Mouse (Mus musculus): ENCODE measurements around the gene Armh3. TPM values are rescaled to one million over a fixed set of nuclear protein-coding genes. Genes with fewer than 3 reads are reported as not detected.
"Not testable (repeated sequence)": the region's sequence is repeated elsewhere in the genome, so short reads cannot be mapped to it uniquely, and the experiment has no call there.

The Armh3 gene
- total RNA-seq, 2 experiments from 2014 or later, result 19.9 to 20.3 TPM

GRCm38 (mm10) chr19:45833665-45834064, 164.6 kb downstream of the Armh3 start:
- no peak for DNase-seq (ENCODE audit: extremely low spot score in 1 of 2, low spot score in 1 of 2)

GRCm38 (mm10) chr19:45830679-45831078, 167.6 kb downstream of the Armh3 start:
- no peak for DNase-seq (ENCODE audit: extremely low spot score in 1 of 2, low spot score in 1 of 2)

- DNase-seq (ENCODE audit: extremely low spot score in 1 of 2, low spot score in 1 of 2), result no peak
Measured at GRCm38 (mm10) chr19:45827736-45828135, 170.6 kb downstream of the Armh3 start.

GRCm38 (mm10) chr19:45827125-45827524, 171.2 kb downstream of the Armh3 start:
- DNase-seq (ENCODE audit: extremely low spot score in 1 of 2, low spot score in 1 of 2), result no peak

- no peak for DNase-seq (ENCODE audit: extremely low spot score in 1 of 2, low spot score in 1 of 2)
Measured at GRCm38 (mm10) chr19:45826146-45826545, 172.1 kb downstream of the Armh3 start.

- DNase-seq (ENCODE audit: extremely low spot score in 1 of 2, low spot score in 1 of 2), result no peak
Measured at GRCm38 (mm10) chr19:45821832-45822231, 176.5 kb downstream of the Armh3 start.

GRCm38 (mm10) chr19:45817816-45818490, 180.3 kb downstream of the Armh3 start:
- DNase-seq (ENCODE audit: extremely low spot score in 1 of 2, low spot score in 1 of 2), result no peak

- no peak for DNase-seq (ENCODE audit: extremely low spot score in 1 of 2, low spot score in 1 of 2)
Measured at GRCm38 (mm10) chr19:45816727-45817126, 181.6 kb downstream of the Armh3 start.

- DNase-seq (ENCODE audit: extremely low spot score in 1 of 2, low spot score in 1 of 2), result peak; percentile 48 to 64
Measured at GRCm38 (mm10) chr19:45815831-45816405, 182.4 kb downstream of the Armh3 start, which contains the start of gene Kcnip2. Gene Kcnip2 (minus strand): TSS chr19:45816061.

- DNase-seq (ENCODE audit: extremely low spot score in 1 of 2, low spot score in 1 of 2), result no peak
Measured at GRCm38 (mm10) chr19:45815170-45815569, 183.1 kb downstream of the Armh3 start.

- DNase-seq (ENCODE audit: extremely low spot score in 1 of 2, low spot score in 1 of 2), result no peak
Measured at GRCm38 (mm10) chr19:45813801-45814200, 184.5 kb downstream of the Armh3 start.

- peak; percentile 92 to 100 for DNase-seq (ENCODE audit: extremely low spot score in 1 of 2, low spot score in 1 of 2)
Measured at GRCm38 (mm10) chr19:45813263-45813662, 185.0 kb downstream of the Armh3 start.

- no peak for DNase-seq (ENCODE audit: extremely low spot score in 1 of 2, low spot score in 1 of 2)
Measured at GRCm38 (mm10) chr19:45812673-45813252, 185.5 kb downstream of the Armh3 start.

GRCm38 (mm10) chr19:45812115-45812514, 186.2 kb downstream of the Armh3 start:
- DNase-seq (ENCODE audit: extremely low spot score in 1 of 2, low spot score in 1 of 2), result no peak

GRCm38 (mm10) chr19:45811028-45811674, 187.1 kb downstream of the Armh3 start:
- no peak for DNase-seq (ENCODE audit: extremely low spot score in 1 of 2, low spot score in 1 of 2)

GRCm38 (mm10) chr19:45807732-45808131, 190.6 kb downstream of the Armh3 start:
- DNase-seq (ENCODE audit: extremely low spot score in 1 of 2, low spot score in 1 of 2), result no peak

GRCm38 (mm10) chr19:45805817-45806216, 192.5 kb downstream of the Armh3 start:
- not testable (repeated sequence) for DNase-seq (ENCODE audit: extremely low spot score in 1 of 2, low spot score in 1 of 2)

GRCm38 (mm10) chr19:45804593-45805368, 193.5 kb downstream of the Armh3 start:
- no peak for DNase-seq (ENCODE audit: extremely low spot score in 1 of 2, low spot score in 1 of 2)

- DNase-seq (ENCODE audit: extremely low spot score in 1 of 2, low spot score in 1 of 2), result no peak
Measured at GRCm38 (mm10) chr19:45803408-45803807, 194.9 kb downstream of the Armh3 start.

GRCm38 (mm10) chr19:45802702-45803101, 195.6 kb downstream of the Armh3 start:
- DNase-seq (ENCODE audit: extremely low spot score in 1 of 2, low spot score in 1 of 2), result no peak
